Mouse (Mus musculus) lung, embryonic 15.5 days (tissue): ENCODE data around the gene Napsa. TPM values are rescaled to one million over a fixed set of nuclear protein-coding genes. Genes with fewer than 3 reads are reported as not detected.

Source experiments
- ATAC-seq: fragments of 200-750 bp; cut with Nextera tagmentation; 2 replicates; pipeline ENCODE4 v1.8.0; 2017; ENCODE audit warnings: moderate number of reproducible peaks, borderline replicate concordance; ENCODE audit not compliant: low FRiP score, low TSS enrichment; ENCODE audit errors: extremely low read depth
- H3K27ac ChIP-seq: fragments of 300-500 bp; sonication (generic); 2 replicates; pipeline ENCODE4 v1.5.1; 2015; ENCODE audit warnings: moderate library complexity, mild to moderate bottlenecking, inconsistent platforms
- H3K27me3 ChIP-seq: fragments of 300-500 bp; sonication (generic); 2 replicates; pipeline ENCODE4 v1.6.1; 2015; ENCODE audit warnings: inconsistent platforms
- H3K36me3 ChIP-seq: fragments of 300-500 bp; sonication (generic); 2 replicates; pipeline ENCODE4 v1.6.1; 2015; ENCODE audit warnings: inconsistent platforms
- H3K4me1 ChIP-seq: fragments of 300-500 bp; sonication (generic); 2 replicates; pipeline ENCODE4 v1.6.1; 2015; ENCODE audit warnings: inconsistent platforms
- H3K4me2 ChIP-seq: fragments of 300-500 bp; sonication (generic); 2 replicates; pipeline ENCODE4 v1.6.1; 2015; ENCODE audit warnings: inconsistent platforms, mild to moderate bottlenecking, moderate library complexity
- H3K4me3 ChIP-seq: fragments of 300-500 bp; sonication (generic); 2 replicates; pipeline ENCODE4 v1.5.1; 2015; ENCODE audit warnings: mild to moderate bottlenecking, inconsistent platforms
- H3K9ac ChIP-seq: fragments of 300-500 bp; sonication (generic); 2 replicates; pipeline ENCODE4 v1.6.1; 2015; ENCODE audit warnings: inconsistent platforms
- H3K9me3 ChIP-seq: fragments of 300-500 bp; sonication (generic); 2 replicates; pipeline ENCODE4 v1.6.1; 2016; ENCODE audit warnings: inconsistent platforms
- WGBS: fragments of 180-500 bp; shearing (Covaris S2); methylation state at CpG from one replicate; pipeline ENCODE4 v1.1.7; 2015; 5-methylcytosine and 5-hydroxymethylcytosine counted together
- polyA plus RNA-seq: library from polyadenylated mRNA; unstranded; fragments of >200 nt; fragmentation: Nextera tagmentation; extraction: Ambion mirVana; gene quantifications from 2 replicates; pipeline ENCODE4 v1.2.1, GENCODE M21; 2015

Gene Napsa
- 30.9 and 42.2 TPM in 2 replicates for polyA plus RNA-seq

- H3K4me2 ChIP-seq = no peak within 1 kb of the TSS; the same call in 1 of the 2 replicates
- 42% methylated on average over 7 of the region's 7 CpGs for WGBS
- peak within 1 kb of the TSS; percentile 17; the same call in 1 of the 2 replicates for H3K27ac ChIP-seq
Measured at GRCm38 (mm10) chr7:44572213-44572701, at the start of gene Napsa. Gene Napsa (plus strand): TSS chr7:44572380.

GRCm38 (mm10) chr7:44523056-44523455, 49.1 kb upstream of the Napsa start:
- Histone ChIP-seq H3K27me3 (peaks cover 55% of the 10 kb centered on the region), H3K36me3 (no peaks in the 10 kb centered on the region), H3K4me3 (no peak overlapping the region), H3K27ac (no peak overlapping the region), H3K9me3 (no peaks in the 10 kb centered on the region), H3K4me1 (peaks cover 27% of the 10 kb centered on the region), H3K4me2 (no peak overlapping the region), H3K9ac (no peak overlapping the region)
- WGBS = 64% methylated on average over 2 of the region's 2 CpGs
- no peak for ATAC-seq

More at GRCm38 (mm10) chr7:44572213-44572701, at the start of gene Napsa:
- ATAC-seq = peak; percentile 58
- Histone ChIP-seq H3K4me3 (no peak within 1 kb of the TSS), H3K36me3 (no peaks in the 10 kb centered on the region), H3K27me3 (no peaks in the 10 kb centered on the region), H3K9ac (no peak within 1 kb of the TSS), H3K4me1 (no peaks in the 10 kb centered on the region), H3K9me3 (no peaks in the 10 kb centered on the region)

DNA sequence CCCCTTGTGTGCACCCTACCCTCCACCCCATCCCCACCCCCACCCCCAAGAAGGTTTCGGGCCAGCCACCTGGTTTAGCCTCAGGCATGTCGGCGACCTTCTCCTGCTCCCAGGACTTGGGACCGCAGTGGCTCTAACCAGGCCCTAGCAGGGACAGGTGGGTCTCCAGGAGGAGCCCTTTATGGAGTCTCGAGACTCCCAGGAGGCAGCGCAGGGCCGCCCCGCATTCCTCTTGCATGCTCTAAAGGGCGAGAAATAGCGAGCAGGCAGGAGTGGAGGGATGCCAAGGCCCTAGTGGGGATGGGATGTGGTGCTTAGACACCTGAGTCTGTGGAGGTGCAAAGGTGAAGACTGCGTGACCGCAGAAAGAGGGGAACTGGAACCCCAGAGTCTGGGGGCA, 47.7 kb upstream of the Napsa start, which contains the start of gene Mybpc2:
Mybpc2 (minus strand) TSS at position 155 of the 400 bp plus-strand sequence.
- H3K27me3 ChIP-seq = peaks cover 64% of the 10 kb centered on the region
- H3K27ac ChIP-seq = peak within 1 kb of the TSS; percentile 72
- H3K9ac ChIP-seq = peak within 1 kb of the TSS; percentile 25; the same call in 1 of the 2 replicates
- H3K4me2 ChIP-seq = peak within 1 kb of the TSS; percentile 56
- H3K9me3 ChIP-seq = no peaks in the 10 kb centered on the region
- peak within 1 kb of the TSS; percentile 4; the same call in 1 of the 2 replicates for H3K4me3 ChIP-seq
- ATAC-seq = no peak
- peaks cover 28% of the 10 kb centered on the region for H3K4me1 ChIP-seq
- WGBS = 20% methylated on average over 12 of the region's 12 CpGs
- H3K36me3 ChIP-seq = no peaks in the 10 kb centered on the region

GRCm38 (mm10) chr7:44525126-44525832, 46.9 kb upstream of the Napsa start:
- H3K9me3 ChIP-seq = no peaks in the 10 kb centered on the region
- H3K9ac ChIP-seq = peak overlapping the region; percentile 25; the same call in 1 of the 2 replicates
- H3K36me3 ChIP-seq = no peaks in the 10 kb centered on the region
- ATAC-seq = peak; percentile 59; the same call in 1 of the 2 replicates
- WGBS = 12% methylated on average over 22 of the region's 22 CpGs
- peak overlapping the region; percentile 72 for H3K27ac ChIP-seq
- H3K4me3 ChIP-seq = peak overlapping the region; percentile 4; the same call in 1 of the 2 replicates
- peak overlapping the region; percentile 56 for H3K4me2 ChIP-seq
- H3K27me3 ChIP-seq = peaks cover 65% of the 10 kb centered on the region
- peaks cover 28% of the 10 kb centered on the region for H3K4me1 ChIP-seq

DNA sequence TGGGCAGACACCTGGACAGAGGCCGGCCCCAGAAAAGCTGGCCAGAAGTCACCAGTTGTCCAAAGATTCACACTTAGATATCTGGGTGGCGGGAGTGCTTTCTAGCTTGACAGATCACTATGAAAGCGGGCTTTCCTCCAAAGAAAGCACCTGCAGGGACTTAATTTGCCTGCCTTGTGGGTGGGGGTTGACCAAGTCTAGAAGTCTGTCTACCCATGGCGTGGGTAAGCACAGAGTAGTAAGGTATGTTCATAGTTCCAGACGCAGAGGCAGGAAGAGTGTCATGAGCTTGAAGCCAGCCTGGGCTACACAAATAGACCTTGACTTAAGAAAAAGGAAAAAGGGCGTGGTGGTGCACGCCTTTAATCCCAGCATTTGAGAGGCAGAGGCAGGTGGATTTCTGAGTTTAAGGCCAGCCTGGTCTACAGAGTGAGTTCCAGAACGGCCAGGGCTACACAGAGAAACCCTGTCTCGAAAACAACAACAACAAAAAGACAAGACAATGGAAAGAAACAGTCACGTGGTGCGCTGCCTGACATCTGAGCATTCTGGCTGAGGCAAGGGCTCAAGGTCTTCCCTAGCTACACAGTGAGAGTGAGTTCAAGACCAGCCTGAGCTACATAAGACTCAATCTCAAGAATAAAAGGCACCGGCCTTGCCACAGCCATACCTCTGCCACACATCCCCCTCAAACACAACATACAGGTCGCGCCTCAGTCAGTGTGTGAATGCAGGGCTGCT, 45.6 kb upstream of the Napsa start:
- Histone ChIP-seq H3K36me3 (no peaks in the 10 kb centered on the region), H3K9ac (no peak overlapping the region), H3K4me3 (no peak overlapping the region), H3K4me1 (peaks cover 25% of the 10 kb centered on the region), H3K9me3 (no peaks in the 10 kb centered on the region), H3K4me2 (no peak overlapping the region), H3K27me3 (peaks cover 58% of the 10 kb centered on the region), H3K27ac (no peak overlapping the region)
- no peak for ATAC-seq
- WGBS = 86% methylated on average over 14 of the region's 14 CpGs

- H3K27me3 ChIP-seq = peaks cover 47% of the 10 kb centered on the region
- 5% methylated on average over 40 of the region's 40 CpGs for WGBS
- no peak for ATAC-seq
- peak overlapping the region; percentile 32 for H3K4me3 ChIP-seq
- H3K4me1 ChIP-seq = peaks cover 21% of the 10 kb centered on the region
- H3K9ac ChIP-seq = 0 out of 2 replicates have a peak overlapping the region, but pooled peaks have one; percentile 27
- 0 out of 2 replicates have a peak overlapping the region, but pooled peaks have one; percentile 1 for H3K27ac ChIP-seq
- H3K36me3 ChIP-seq = 0 out of 2 replicates have a peak, but pooled peaks cover 4% of the 10 kb centered on the region
- no peaks in the 10 kb centered on the region for H3K9me3 ChIP-seq
- peak overlapping the region; percentile 65 for H3K4me2 ChIP-seq
Measured at GRCm38 (mm10) chr7:44527483-44528398, 44.4 kb upstream of the Napsa start.

- Histone ChIP-seq H3K9me3 (no peaks in the 10 kb centered on the region), H3K27ac (no peak overlapping the region), H3K27me3 (peaks cover 30% of the 10 kb centered on the region), H3K9ac (no peak overlapping the region), H3K4me2 (no peak overlapping the region), H3K36me3 (peaks cover 17% of the 10 kb centered on the region; the same call in 1 of the 2 replicates), H3K4me3 (no peak overlapping the region), H3K4me1 (peaks cover 17% of the 10 kb centered on the region)
- ATAC-seq = no peak
- 64% methylated on average over 5 of the region's 5 CpGs for WGBS
Measured at GRCm38 (mm10) chr7:44529518-44529917, 42.7 kb upstream of the Napsa start.

- peaks cover 7% of the 10 kb centered on the region for H3K4me1 ChIP-seq
- H3K4me2 ChIP-seq = no peak overlapping the region
- peaks cover 23% of the 10 kb centered on the region for H3K36me3 ChIP-seq
- H3K27me3 ChIP-seq = peaks cover 30% of the 10 kb centered on the region
- no peaks in the 10 kb centered on the region for H3K9me3 ChIP-seq
- H3K4me3 ChIP-seq = no peak overlapping the region
- 78% methylated on average over 3 of the region's 3 CpGs for WGBS
- no peak overlapping the region for H3K9ac ChIP-seq
- no peak for ATAC-seq
- no peak overlapping the region for H3K27ac ChIP-seq
Measured at GRCm38 (mm10) chr7:44530507-44530906, 41.7 kb upstream of the Napsa start.

DNA sequence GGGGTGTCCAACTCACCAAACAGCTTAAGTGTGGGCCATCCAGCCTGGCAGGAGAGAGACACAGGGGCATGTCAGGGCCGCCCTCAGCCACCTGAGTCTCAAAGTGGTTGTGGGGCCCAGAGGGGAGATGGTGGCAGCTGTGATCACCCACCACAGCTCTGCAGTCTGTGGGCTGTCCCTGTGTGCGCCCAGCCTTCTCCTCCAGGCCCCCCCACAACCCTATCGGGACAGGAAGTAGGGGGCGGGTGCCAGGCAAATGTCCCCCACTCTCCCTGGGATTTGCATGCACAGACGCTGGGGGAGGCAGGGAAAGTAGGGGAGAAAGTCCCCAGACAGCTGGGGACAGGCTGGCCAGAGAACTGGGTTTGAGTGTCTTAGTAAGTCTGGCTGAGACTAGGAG, 41.0 kb upstream of the Napsa start:
- 41% methylated on average over 5 of the region's 5 CpGs for WGBS
- Histone ChIP-seq H3K9me3 (no peaks in the 10 kb centered on the region), H3K4me2 (no peak overlapping the region), H3K27ac (no peak overlapping the region), H3K36me3 (peaks cover 30% of the 10 kb centered on the region), H3K4me3 (no peak overlapping the region), H3K27me3 (peaks cover 28% of the 10 kb centered on the region), H3K4me1 (peaks cover 5% of the 10 kb centered on the region), H3K9ac (no peak overlapping the region)
- no peak for ATAC-seq

DNA sequence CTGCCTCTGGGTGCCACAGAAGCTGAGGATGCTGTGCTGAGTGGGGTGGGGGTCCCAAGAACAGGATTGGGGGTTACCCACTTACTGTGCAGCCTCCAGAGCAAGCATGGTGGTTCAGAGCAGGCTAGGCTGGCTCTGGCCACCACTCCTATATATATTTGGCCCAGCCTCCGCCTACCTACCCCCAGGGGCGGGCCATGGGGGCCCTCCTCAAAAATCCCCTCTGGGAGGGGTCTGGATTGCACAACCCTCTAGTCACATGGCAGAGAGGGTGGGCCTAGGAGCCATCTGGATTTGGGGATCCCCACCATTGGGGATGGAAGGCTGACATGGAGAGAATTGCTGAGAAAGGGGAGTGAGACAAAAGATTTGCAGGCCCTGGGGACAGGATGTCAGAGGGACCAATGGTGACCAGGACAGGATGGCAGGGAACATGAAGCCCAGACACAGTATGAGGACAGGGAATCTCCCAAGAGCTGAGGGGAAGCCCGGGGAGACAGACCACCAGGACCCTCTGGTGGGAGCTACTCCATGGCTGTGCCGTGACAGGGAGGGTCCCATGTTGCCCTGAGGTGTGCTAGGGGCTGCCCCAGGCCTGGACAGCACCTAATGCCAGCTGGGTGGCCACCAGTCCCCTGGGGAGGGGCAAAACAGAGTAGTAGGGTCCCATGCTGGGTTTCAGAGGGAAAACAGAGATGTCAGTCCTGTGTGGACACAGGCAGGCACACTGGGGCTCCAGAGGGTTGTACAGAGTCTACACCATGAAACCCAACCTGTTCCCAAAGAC, 40.0 kb upstream of the Napsa start, which contains the start of gene Spib:
Spib (minus strand) TSS at position 126 of the 787 bp plus-strand sequence.
- Histone ChIP-seq H3K4me1 (peaks cover 5% of the 10 kb centered on the region), H3K9me3 (no peaks in the 10 kb centered on the region), H3K4me2 (no peak within 1 kb of the TSS), H3K4me3 (no peak within 1 kb of the TSS), H3K27ac (no peak within 1 kb of the TSS), H3K27me3 (peaks cover 18% of the 10 kb centered on the region), H3K9ac (no peak within 1 kb of the TSS), H3K36me3 (peaks cover 37% of the 10 kb centered on the region)
- ATAC-seq = no peak
- 88% methylated on average over 4 of the region's 4 CpGs for WGBS
